Mouse (Mus musculus) midbrain, embryonic 12.5 days (tissue): Measurements from ENCODE around the gene Cacna1s. TPM values are rescaled to one million over a fixed set of nuclear protein-coding genes. Genes with fewer than 3 reads are reported as not detected.

Experiments
- ATAC-seq: fragments of 200-750 bp; cut with Nextera tagmentation; 2 replicates; pipeline ENCODE4 v1.8.0; 2017; ENCODE audit warnings: low read depth, moderate TSS enrichment, moderate library complexity; ENCODE audit not compliant: low FRiP score
- H3K27ac ChIP-seq: fragments of 300-500 bp; sonication (generic); replicated peaks from 2 replicates; pipeline ENCODE4 v1.5.1; 2016; ENCODE audit warnings: mild to moderate bottlenecking
- H3K27me3 ChIP-seq: fragments of 300-500 bp; sonication (generic); 2 replicates; pipeline ENCODE4 v1.6.1; 2016; ENCODE audit warnings: mild to moderate bottlenecking
- H3K36me3 ChIP-seq: fragments of 300-500 bp; sonication (generic); 2 replicates; pipeline ENCODE4 v1.6.1; 2016
- H3K4me1 ChIP-seq: fragments of 300-500 bp; sonication (generic); 2 replicates; pipeline ENCODE4 v1.6.1; 2016
- H3K4me2 ChIP-seq: fragments of 300-500 bp; sonication (generic); replicated peaks from 2 replicates; pipeline ENCODE4 v1.6.1; 2016; ENCODE audit warnings: mild to moderate bottlenecking, moderate library complexity
- H3K4me3 ChIP-seq: fragments of 300-500 bp; sonication (generic); 2 replicates; pipeline ENCODE4 v1.5.1; 2016; ENCODE audit warnings: mild to moderate bottlenecking
- H3K9ac ChIP-seq: fragments of 300-500 bp; sonication (generic); replicated peaks from 2 replicates; pipeline ENCODE4 v1.6.1; 2016; ENCODE audit warnings: mild to moderate bottlenecking, moderate library complexity
- H3K9me3 ChIP-seq: fragments of 300-500 bp; sonication (generic); 2 replicates; pipeline ENCODE4 v1.6.1; 2016; ENCODE audit warnings: mild to moderate bottlenecking
- WGBS: fragments of 180-500 bp; shearing (Covaris S2); methylation state at CpG from one replicate; pipeline ENCODE4 v1.1.7; 2016; 5-methylcytosine and 5-hydroxymethylcytosine counted together
- polyA plus RNA-seq: library from polyadenylated mRNA; unstranded; fragments of >200 nt; fragmentation: Nextera tagmentation; extraction: Ambion mirVana; gene quantifications from 2 replicates; pipeline ENCODE4 v1.2.1, GENCODE M21; 2016

Gene Cacna1s
- 0.09 and 0.26 TPM in 2 replicates for polyA plus RNA-seq

- no peaks in the 10 kb centered on the region for H3K9me3 ChIP-seq
- no peak for ATAC-seq
- no peak within 1 kb of the TSS for H3K4me3 ChIP-seq
- no peak within 1 kb of the TSS for H3K4me2 ChIP-seq
- H3K9ac ChIP-seq: no peak within 1 kb of the TSS
- WGBS: 24% methylated on average over 11 of the region's 11 CpGs
- H3K36me3 ChIP-seq: no peaks in the 10 kb centered on the region
- H3K27me3 ChIP-seq: peaks cover 71% of the 10 kb centered on the region
- no peak within 1 kb of the TSS for H3K27ac ChIP-seq
- H3K4me1 ChIP-seq: peaks cover 24% of the 10 kb centered on the region
Measured at GRCm38 (mm10) chr1:136052547-136052946, at the start of gene Cacna1s. TSS of gene Cacna1s (plus strand) at chr1:136052750.

GRCm38 (mm10) chr1:136006292-136006748 lies 46.2 kb upstream of the Cacna1s start, which contains the start of gene Igfn1:
TSS of gene Igfn1 (minus strand) at chr1:136006342.
- Histone ChIP-seq H3K4me1 (peaks cover 9% of the 10 kb centered on the region), H3K4me3 (peak within 1 kb of the TSS; percentile 46), H3K9ac (no peak within 1 kb of the TSS), H3K27ac (no peak within 1 kb of the TSS), H3K9me3 (no peaks in the 10 kb centered on the region), H3K27me3 (peaks cover 47% of the 10 kb centered on the region), H3K36me3 (no peaks in the 10 kb centered on the region), H3K4me2 (peak within 1 kb of the TSS; percentile 78)
- no peak for ATAC-seq
- WGBS: 78% methylated on average over 3 of the region's 3 CpGs

GRCm38 (mm10) chr1:136007211-136008158 lies 45.1 kb upstream of the Cacna1s start, which contains the start of gene Tmem9:
TSS of gene Tmem9 (plus strand) at chr1:136008150.
- WGBS: under 1% methylated on average over 37 of the region's 37 CpGs
- peak; percentile 86 for ATAC-seq
- H3K27ac ChIP-seq: no peak within 1 kb of the TSS

GRCm38 (mm10) chr1:136008159-136008533 lies 44.4 kb upstream of the Cacna1s start:
- ATAC-seq: no peak
- H3K9ac ChIP-seq: no peak overlapping the region
- H3K27me3 ChIP-seq: peaks cover 47% of the 10 kb centered on the region
- H3K27ac ChIP-seq: no peak overlapping the region
- no peaks in the 10 kb centered on the region for H3K9me3 ChIP-seq
- 21% methylated on average over 8 of the region's 8 CpGs for WGBS
- H3K4me1 ChIP-seq: peaks cover 9% of the 10 kb centered on the region
- no peaks in the 10 kb centered on the region for H3K36me3 ChIP-seq
- peak overlapping the region; percentile 46 for H3K4me3 ChIP-seq
- H3K4me2 ChIP-seq: peak overlapping the region; percentile 78

More at GRCm38 (mm10) chr1:136007211-136008158, 45.1 kb upstream of the Cacna1s start, which contains the start of gene Tmem9:
- no peaks in the 10 kb centered on the region for H3K9me3 ChIP-seq
- peaks cover 47% of the 10 kb centered on the region for H3K27me3 ChIP-seq
- H3K36me3 ChIP-seq: no peaks in the 10 kb centered on the region
- H3K4me3 ChIP-seq: peak within 1 kb of the TSS; percentile 46
- peaks cover 9% of the 10 kb centered on the region for H3K4me1 ChIP-seq
- peak within 1 kb of the TSS; percentile 78 for H3K4me2 ChIP-seq
- H3K9ac ChIP-seq: peak within 1 kb of the TSS; percentile 51; the same call in 1 of the 2 replicates

GRCm38 (mm10) chr1:136010247-136010646 lies 42.3 kb upstream of the Cacna1s start:
- Histone ChIP-seq H3K4me3 (no peak overlapping the region), H3K9me3 (no peaks in the 10 kb centered on the region), H3K4me2 (no peak overlapping the region), H3K27me3 (peaks cover 41% of the 10 kb centered on the region), H3K9ac (no peak overlapping the region), H3K36me3 (no peaks in the 10 kb centered on the region), H3K4me1 (peaks cover 9% of the 10 kb centered on the region), H3K27ac (no peak overlapping the region)
- no peak for ATAC-seq
- WGBS: 86% methylated on average over 4 of the region's 4 CpGs

- no peak for ATAC-seq
- Histone ChIP-seq H3K36me3 (no peaks in the 10 kb centered on the region), H3K9me3 (no peaks in the 10 kb centered on the region), H3K4me1 (peaks cover 4% of the 10 kb centered on the region), H3K9ac (no peak overlapping the region), H3K4me2 (no peak overlapping the region), H3K4me3 (no peak overlapping the region), H3K27me3 (peaks cover 18% of the 10 kb centered on the region; the same call in 1 of the 2 replicates), H3K27ac (no peak overlapping the region)
- WGBS: 82% methylated on average over 4 of the region's 4 CpGs
Measured at GRCm38 (mm10) chr1:136013513-136013912, 39.0 kb upstream of the Cacna1s start.

GRCm38 (mm10) chr1:136014796-136015502 lies 37.6 kb upstream of the Cacna1s start:
- Histone ChIP-seq H3K36me3 (0 out of 2 replicates have a peak, but pooled peaks cover 3% of the 10 kb centered on the region), H3K4me1 (peaks cover 15% of the 10 kb centered on the region), H3K27ac (no peak overlapping the region), H3K4me3 (no peak overlapping the region), H3K9ac (no peak overlapping the region), H3K9me3 (no peaks in the 10 kb centered on the region), H3K27me3 (0 out of 2 replicates have a peak, but pooled peaks cover 8% of the 10 kb centered on the region), H3K4me2 (no peak overlapping the region)
- ATAC-seq: no peak
- 86% methylated on average over 2 of the region's 2 CpGs for WGBS

- Histone ChIP-seq H3K9ac (0 out of 2 replicates have a peak overlapping the region, but pooled peaks have one; percentile 20), H3K4me2 (peak overlapping the region; percentile 95; the same call in 1 of the 2 replicates), H3K9me3 (no peaks in the 10 kb centered on the region), H3K4me3 (no peak overlapping the region), H3K36me3 (peaks cover 22% of the 10 kb centered on the region), H3K4me1 (peaks cover 15% of the 10 kb centered on the region), H3K27ac (0 out of 2 replicates have a peak overlapping the region, but pooled peaks have one; percentile 64), H3K27me3 (no peaks in the 10 kb centered on the region)
- no peak; the same call in 1 of the 2 replicates for ATAC-seq
- WGBS: 59% methylated on average over 2 of the region's 2 CpGs
Measured at GRCm38 (mm10) chr1:136017307-136017706, 35.2 kb upstream of the Cacna1s start.

- Histone ChIP-seq H3K9ac (peak overlapping the region; percentile 86), H3K4me2 (peak overlapping the region; percentile 95), H3K36me3 (peaks cover 28% of the 10 kb centered on the region), H3K4me1 (peaks cover 15% of the 10 kb centered on the region), H3K27me3 (no peaks in the 10 kb centered on the region), H3K9me3 (no peaks in the 10 kb centered on the region), H3K27ac (peak overlapping the region; percentile 64), H3K4me3 (peak overlapping the region; percentile 86)
- ATAC-seq: peak; percentile 99
- WGBS: under 1% methylated on average over 22 of the region's 22 CpGs
Measured at GRCm38 (mm10) chr1:136017907-136018313, 34.6 kb upstream of the Cacna1s start.

GRCm38 (mm10) chr1:136018390-136019189 lies 34.0 kb upstream of the Cacna1s start:
- ATAC-seq: peak; percentile 35; the same call in 1 of the 2 replicates
- peak overlapping the region; percentile 86 for H3K9ac ChIP-seq
- H3K36me3 ChIP-seq: peaks cover 35% of the 10 kb centered on the region
- peaks cover 15% of the 10 kb centered on the region for H3K4me1 ChIP-seq
- no peaks in the 10 kb centered on the region for H3K9me3 ChIP-seq
- peak overlapping the region; percentile 86 for H3K4me3 ChIP-seq
- H3K4me2 ChIP-seq: peak overlapping the region; percentile 95
- peak overlapping the region; percentile 64 for H3K27ac ChIP-seq
- no peaks in the 10 kb centered on the region for H3K27me3 ChIP-seq
- WGBS: 7% methylated on average over 24 of the region's 24 CpGs

- ATAC-seq: no peak
- WGBS: 27% methylated on average over 7 of the region's 7 CpGs
- no peaks in the 10 kb centered on the region for H3K9me3 ChIP-seq
- 0 out of 2 replicates have a peak overlapping the region, but pooled peaks have one; percentile 11 for H3K9ac ChIP-seq
- H3K4me3 ChIP-seq: no peak overlapping the region
- H3K27me3 ChIP-seq: no peaks in the 10 kb centered on the region
- peaks cover 91% of the 10 kb centered on the region for H3K36me3 ChIP-seq
- H3K4me1 ChIP-seq: peaks cover 11% of the 10 kb centered on the region; the same call in 1 of the 2 replicates
- H3K27ac ChIP-seq: peak overlapping the region; percentile 54
- H3K4me2 ChIP-seq: no peak overlapping the region
Measured at GRCm38 (mm10) chr1:136030201-136030600, 22.3 kb upstream of the Cacna1s start.
